Mouse (Mus musculus) inflammation-experienced regulatory T-cells, adult 16 weeks (primary cell): ENCODE measurements around the gene Fastkd3. TPM values are rescaled to one million over a fixed set of nuclear protein-coding genes. Genes with fewer than 3 reads are reported as not detected.

Experiments used
- polyA plus RNA-seq: library from polyadenylated mRNA; unstranded; fragments of 100-300 nt; shearing (Covaris generic); gene quantifications from one replicate; pipeline ENCODE4 v1.2.1, GENCODE M21; 2017

Gene Fastkd3
- 32.5 TPM for polyA plus RNA-seq

DNA sequence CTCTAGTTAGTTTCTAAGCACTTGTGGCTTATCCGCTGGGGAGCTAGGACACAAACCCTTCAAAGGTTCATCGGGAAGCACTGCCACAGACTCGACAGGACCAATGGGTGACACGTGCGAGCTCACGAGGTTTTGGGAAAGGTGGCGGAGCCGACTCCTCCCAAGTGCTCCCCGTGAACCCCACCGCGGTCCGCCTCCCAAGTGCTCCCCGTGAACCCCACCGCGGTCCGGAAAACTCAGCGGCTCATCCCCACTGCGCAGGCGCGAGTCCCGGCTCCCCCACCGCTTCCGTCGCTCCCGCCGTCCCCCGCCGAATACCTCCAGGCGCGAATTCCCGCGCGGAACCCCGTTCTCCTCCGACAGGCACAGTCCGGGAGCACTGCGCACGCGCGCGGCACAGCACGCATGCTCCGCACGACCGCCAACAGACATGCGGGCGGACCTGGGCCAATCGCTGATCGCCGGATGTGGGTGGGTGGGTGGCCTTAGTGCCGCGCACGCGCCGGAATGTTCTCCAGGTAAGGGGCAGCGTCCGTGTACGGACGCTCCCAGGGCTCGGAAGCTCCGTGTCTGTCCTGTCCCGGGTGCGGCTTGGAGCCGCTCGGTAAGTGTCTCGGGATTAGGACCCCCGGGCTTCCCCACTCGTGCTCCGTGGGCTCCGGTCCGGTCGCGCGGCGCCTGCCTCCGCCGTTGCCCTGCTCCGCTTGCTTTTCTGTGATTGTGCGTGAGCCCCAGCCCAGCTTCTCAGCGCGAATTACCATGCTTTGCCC is at the start of gene Fastkd3, which contains the start of gene Mtrr:
Fastkd3 (plus strand) TSS at position 488 of the 770 bp plus-strand sequence.
Mtrr (minus strand) TSS at position 403 of the 770 bp plus-strand sequence.

DNA sequence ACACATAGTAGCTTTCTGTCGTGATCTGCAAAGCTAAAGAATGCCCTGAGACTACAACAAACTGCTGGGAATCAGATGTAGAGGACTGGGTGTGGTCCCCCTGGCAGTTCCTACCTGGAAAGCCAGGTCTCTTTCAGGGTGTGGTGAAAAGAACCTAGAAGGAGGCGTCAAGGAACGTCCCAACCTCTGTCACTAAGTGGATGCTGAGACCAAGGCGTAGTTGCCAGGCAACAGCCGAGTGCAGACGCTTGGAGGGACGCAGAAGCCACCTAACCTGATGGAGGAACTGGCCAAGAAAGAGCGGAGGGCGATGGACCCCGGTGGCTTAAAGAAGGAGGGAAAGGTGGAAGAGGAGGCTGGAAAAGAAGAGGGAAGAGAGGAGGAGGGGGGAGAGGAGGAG is 15.2 kb downstream of the Fastkd3 start, which contains the start of gene 1700001L19Rik:
1700001L19Rik (plus strand) TSS at position 223 of the 400 bp plus-strand sequence.

Other genes with a start within 250 kb of the Fastkd3 start
- 33.0 TPM for gene Mtrr, start 85 bp upstream of the Fastkd3 start, polyA plus RNA-seq
- gene 1700001L19Rik, start 15.2 kb downstream of the Fastkd3 start, polyA plus RNA-seq: not detected